ENCODE assay signal across 8 mouse cellular contexts in genomic region chr5:146832769-146833448, GRCm38 (mm10). TPM values are rescaled to one million over a fixed set of nuclear protein-coding genes. Genes with fewer than 3 reads are reported as not detected.
DNase-seq lines count a peak whose midpoint lies in the region; ATAC-seq lines count a peak whose summit lies in the region.

Gene Rpl21, plus strand, starts transcription at chr5:146832890.

- H3K4me2 ChIP-seq in hindbrain, embryonic 16.5 days (ENCODE audit: low read length) = peak within 1 kb of the TSS; percentile 74

- no peaks in the 10 kb centered on the region for H3K9me3 ChIP-seq in hindbrain, embryonic 16.5 days (ENCODE audit: control insufficient read depth, low read length)

- WGBS in hindbrain, embryonic 16.5 days = under 1% methylated on average over 56 of the region's 60 CpGs
- under 1% methylated on average over 55 of the region's 60 CpGs for WGBS in macrophage (ENCODE audit: missing documents)

- peak within 1 kb of the TSS; percentile 78 for H3K4me3 ChIP-seq in hindbrain, embryonic 16.5 days (ENCODE audit: low read length)
- peak within 1 kb of the TSS; percentile 90 for H3K4me3 ChIP-seq in macrophage (ENCODE audit: inconsistent target)

- H3K36me3 ChIP-seq in hindbrain, embryonic 16.5 days (ENCODE audit: control insufficient read depth, insufficient read depth, low read length) = peaks cover 26% of the 10 kb centered on the region
- peaks cover 31% of the 10 kb centered on the region for H3K36me3 ChIP-seq in macrophage (ENCODE audit: inconsistent target)

- no peaks in the 10 kb centered on the region for H3K27me3 ChIP-seq in hindbrain, embryonic 16.5 days (replicated peaks; ENCODE audit: control insufficient read depth, insufficient read depth, low read length)

- peak within 1 kb of the TSS; percentile 87 for H3K27ac ChIP-seq in hindbrain, embryonic 16.5 days (ENCODE audit: low read depth, low read length)
- peak within 1 kb of the TSS; percentile 94 for H3K27ac ChIP-seq in macrophage

- DNase-seq in WW6 (ENCODE audit: low read depth, low spot score) = peak; percentile 89
- peak; percentile 73 to 90 for DNase-seq in cerebellum, postnatal 4 days (ENCODE audit: low spot score in 2 of 2)
- peak; percentile 94 for DNase-seq in gastrocnemius, adult 18-20 months (ENCODE audit: low spot score)
- peak; percentile 92 to 95 for DNase-seq in left cerebral cortex, adult 18-20 months (ENCODE audit: low spot score in 2 of 2)
- DNase-seq in right cerebral cortex, adult 18-20 months = peak; percentile 94
- DNase-seq in urinary bladder, postnatal 10 days (ENCODE audit: low spot score) = peak; percentile 70

- peaks cover 13% of the 10 kb centered on the region for H3K4me1 ChIP-seq in hindbrain, embryonic 16.5 days (ENCODE audit: control insufficient read depth, insufficient read depth, low read depth, low read length)

- ATAC-seq in hindbrain, embryonic 16.5 days = peak; percentile 99

- H3K9ac ChIP-seq in hindbrain, embryonic 16.5 days (ENCODE audit: low read depth, low read length) = peak within 1 kb of the TSS; percentile 96

- peaks cover 19% of the 10 kb centered on the region for H3K79me2 ChIP-seq in macrophage (ENCODE audit: inconsistent target)

RNA-seq across cellular contexts. Expression of gene Rpl21, which starts in this region (rescaled TPM):
- 100 to 1,000 TPM; 133 to 155 TPM for total RNA-seq in gastrocnemius, adult 18-20 months (2021)
- 297 and 315 TPM in 2 replicates for polyA plus RNA-seq in hindbrain, embryonic 16.5 days (2015; fragmentation: Nextera tagmentation; extraction: Ambion mirVana)
- 100 to 1,000 TPM; 178 to 190 TPM for total RNA-seq in left cerebral cortex, adult 18-20 months (2021)
- total RNA-seq in macrophage (2018; cell fraction: chromatin; rRNA removed) = 100 to 1,000 TPM in 6 of 26 experiments, 10 to 100 TPM in 20; 59.0 to 135 (median 82.7) TPM
- 100 to 1,000 TPM; 253 to 777 (median 381) TPM for total RNA-seq in macrophage (2018; cell fraction: cytosol; rRNA removed)
- total RNA-seq in macrophage (2018; cell fraction: nucleus; rRNA removed) = 100 to 1,000 TPM in 5 of 26 experiments, 10 to 100 TPM in 21; 57.0 to 124 (median 79.0) TPM
- polyA plus RNA-seq in macrophage (2018) = 497 to 698 TPM (median 498 TPM) in 3 replicates

Comparison
In these comparisons a context has a peak if more than half of its experiments do, and no peak if none do; other contexts are left out.
1. Peak in every context shown above with its lines: DNase-seq, ATAC-seq, H3K4me3 ChIP-seq and H3K27ac ChIP-seq.